Mouse (Mus musculus): ENCODE measurements around the gene Hist2h2aa1. TPM values are rescaled to one million over a fixed set of nuclear protein-coding genes. Genes with fewer than 3 reads are reported as not detected.
A peak's percentile ranks its signal among the peaks of the same experiment; 100 is the strongest.
"Not testable (repeated sequence)": the region's sequence is repeated elsewhere in the genome, so short reads cannot be mapped to it uniquely, and the experiment has no call there.

Gene Hist2h2aa1
- total and polyA plus RNA-seq, 3 experiments, result 0.64 to 1,515 (median 113) TPM

- peak; percentile 74; the same call in 1 of the 2 replicates for TF ChIP-seq NELFE (IDR thresholded peaks at IDR 0.05; ENCODE audit: low read depth, low read length)
- TF ChIP-seq CTCF (conservative IDR thresholded peaks at IDR 0.05 in 1 of 2, IDR thresholded peaks at IDR 0.05 in 1 of 2; ENCODE audit: low read depth in 2 of 2, low read length in 2 of 2), result peak; percentile 94 to 98
- TF ChIP-seq SMC3 (IDR thresholded peaks at IDR 0.05; ENCODE audit: low read depth, low read length), result peak; percentile 31; the same call in 1 of the 2 replicates
- H3K9ac ChIP-seq (ENCODE audit: insufficient read depth, low read depth); H3K27ac ChIP-seq (ENCODE audit: insufficient read depth, low read depth); H3K79me2 ChIP-seq (replicated peaks; ENCODE audit: control insufficient read depth, extremely low read depth, insufficient read depth, poor library complexity, severe bottlenecking); H3K9me3 ChIP-seq (replicated peaks; ENCODE audit: low read length); DNase-seq (ENCODE audit: extremely low read depth); H3K4me2 ChIP-seq (ENCODE audit: insufficient read depth, low read depth, poor library complexity, severe bottlenecking); H3K4me3 ChIP-seq (replicated peaks in 1 of 3; ENCODE audit: low read depth in 2 of 3, low read length in 2 of 3, poor library complexity in 1 of 3); H3K4me1 ChIP-seq (ENCODE audit: control insufficient read depth in 1 of 2, insufficient read depth in 2 of 2); H3K36me3 ChIP-seq (replicated peaks in 1 of 2; ENCODE audit: control insufficient read depth in 1 of 2, insufficient read depth in 1 of 2, low read length in 1 of 2); dilution Hi-C loops (cut with MboI; ENCODE audit: extremely low pct_ligation_motif_present, extremely low pct_unique_long_range_greater_than_20kb, low sequenced_read_pairs): not testable (repeated sequence)
- H3K27me3 ChIP-seq (replicated peaks), result peaks cover 15% of the 10 kb centered on the region
- in situ Hi-C loops (cut with MboI; ENCODE audit: low pct_ligation_motif_present, low pct_unique_long_range_greater_than_20kb, low sequenced_read_pairs), result loop anchor here (10.0 to 25.0 kb wide), 2 partner anchors 47 to 250 kb away; partner anchors contain the start of gene Hfe2
These were observed 42.0 kb downstream of the Hist2h2aa1 start for GRCm38 (mm10) chr3:96287334-96287733.

- Histone ChIP-seq H3K9me3 (replicated peaks; ENCODE audit: low read length) (peaks cover 7% of the 10 kb centered on the region), H3K36me3 (replicated peaks in 1 of 2; ENCODE audit: control insufficient read depth in 1 of 2, insufficient read depth in 1 of 2, low read length in 1 of 2) (no peaks in the 10 kb centered on the region), H3K4me2 (ENCODE audit: insufficient read depth, low read depth, poor library complexity, severe bottlenecking) (no peak overlapping the region), H3K4me3 (replicated peaks in 1 of 3; ENCODE audit: low read depth in 2 of 3, low read length in 2 of 3, poor library complexity in 1 of 3) (no peak overlapping the region), H3K79me2 (replicated peaks; ENCODE audit: control insufficient read depth, extremely low read depth, insufficient read depth, poor library complexity, severe bottlenecking) (no peaks in the 10 kb centered on the region), H3K27me3 (replicated peaks) (peaks cover 7% of the 10 kb centered on the region), H3K27ac (ENCODE audit: insufficient read depth, low read depth) (no peak overlapping the region), H3K9ac (ENCODE audit: insufficient read depth, low read depth) (no peak overlapping the region), H3K4me1 (ENCODE audit: control insufficient read depth in 1 of 2, insufficient read depth in 2 of 2) (peaks cover 6 to 15% of the 10 kb centered on the region in 2 experiments)
- TF ChIP-seq ELF1 (IDR thresholded peaks at IDR 0.05; ENCODE audit: low read depth, low read length) (no peak), JUND (conservative IDR thresholded peaks at IDR 0.05; ENCODE audit: low read depth, low read length) (no peak), CTCF (conservative IDR thresholded peaks at IDR 0.05 in 1 of 2, IDR thresholded peaks at IDR 0.05 in 1 of 2; ENCODE audit: low read depth in 2 of 2, low read length in 2 of 2) (no peak), JUN (IDR thresholded peaks at IDR 0.05; ENCODE audit: insufficient read depth, low read depth, low read length) (no peak), NRF1 (IDR thresholded peaks at IDR 0.05; ENCODE audit: low read depth, low read length) (no peak), MYC (IDR thresholded peaks at IDR 0.05; ENCODE audit: low read depth, low read length) (no peak), POLR2A (IDR thresholded peaks at IDR 0.05; ENCODE audit: low read depth, low read length) (no peak), UBTF (IDR thresholded peaks at IDR 0.05; ENCODE audit: low read depth, low read length) (no peak), MEF2A (IDR thresholded peaks at IDR 0.05; ENCODE audit: borderline replicate concordance, low read depth, low read length) (no peak), PAX5 (IDR thresholded peaks at IDR 0.05; ENCODE audit: low read length) (no peak), MAZ (IDR thresholded peaks at IDR 0.05; ENCODE audit: low read depth, low read length) (no peak)
- dilution Hi-C loops (cut with MboI; ENCODE audit: extremely low pct_ligation_motif_present, extremely low pct_unique_long_range_greater_than_20kb, low sequenced_read_pairs) (no loop called here), in situ Hi-C loops (cut with MboI; ENCODE audit: low pct_ligation_motif_present, low pct_unique_long_range_greater_than_20kb, low sequenced_read_pairs) (loop anchor here (10.0 to 25.0 kb wide), 2 partner anchors 46 to 248 kb away; partner anchors contain the start of gene Hfe2)
- DNase-seq (ENCODE audit: extremely low read depth), result no peak
These were observed 43.9 kb downstream of the Hist2h2aa1 start for GRCm38 (mm10) chr3:96289201-96289600.

GRCm38 (mm10) chr3:96290727-96291126 is 45.4 kb downstream of the Hist2h2aa1 start:
- H3K4me1 ChIP-seq (ENCODE audit: control insufficient read depth in 1 of 2, insufficient read depth in 2 of 2), result peaks cover 7 to 12% of the 10 kb centered on the region in 2 experiments
- H3K27me3 ChIP-seq (replicated peaks); DNase-seq (ENCODE audit: extremely low read depth); H3K27ac ChIP-seq (ENCODE audit: insufficient read depth, low read depth); H3K9me3 ChIP-seq (replicated peaks; ENCODE audit: low read length); H3K79me2 ChIP-seq (replicated peaks; ENCODE audit: control insufficient read depth, extremely low read depth, insufficient read depth, poor library complexity, severe bottlenecking); H3K4me3 ChIP-seq (replicated peaks in 1 of 3; ENCODE audit: low read depth in 2 of 3, low read length in 2 of 3, poor library complexity in 1 of 3); H3K4me2 ChIP-seq (ENCODE audit: insufficient read depth, low read depth, poor library complexity, severe bottlenecking); H3K36me3 ChIP-seq (replicated peaks in 1 of 2; ENCODE audit: control insufficient read depth in 1 of 2, insufficient read depth in 1 of 2, low read length in 1 of 2); H3K9ac ChIP-seq (ENCODE audit: insufficient read depth, low read depth); dilution Hi-C loops (cut with MboI; ENCODE audit: extremely low pct_ligation_motif_present, extremely low pct_unique_long_range_greater_than_20kb, low sequenced_read_pairs): not testable (repeated sequence)
- in situ Hi-C loops (cut with MboI; ENCODE audit: low pct_ligation_motif_present, low pct_unique_long_range_greater_than_20kb, low sequenced_read_pairs), result loop anchor here (25.0 kb wide), 1 partner anchor 247 kb away; the partner anchor contains the start of gene Hfe2

All from CH12.LX (cell line).